Mouse (Mus musculus) spleen, adult 2 months (tissue): ENCODE data around the gene Tsen15.

Experiments used
- CTCF ChIP-seq: fragments of 200-500 bp; IDR thresholded peaks from 2 replicates; pipeline ENCODE4 v1.5.1; 2011; ENCODE audit warnings: mild to moderate bottlenecking, inconsistent platforms; ENCODE audit not compliant: insufficient read depth, insufficient read length, insufficient replicate concordance; ENCODE audit errors: extremely low read depth
- POLR2A ChIP-seq: fragments of 200-500 bp; IDR thresholded peaks from 2 replicates; pipeline ENCODE4 v1.6.1; 2011; ENCODE audit warnings: low read depth, low read length, inconsistent platforms

DNA sequence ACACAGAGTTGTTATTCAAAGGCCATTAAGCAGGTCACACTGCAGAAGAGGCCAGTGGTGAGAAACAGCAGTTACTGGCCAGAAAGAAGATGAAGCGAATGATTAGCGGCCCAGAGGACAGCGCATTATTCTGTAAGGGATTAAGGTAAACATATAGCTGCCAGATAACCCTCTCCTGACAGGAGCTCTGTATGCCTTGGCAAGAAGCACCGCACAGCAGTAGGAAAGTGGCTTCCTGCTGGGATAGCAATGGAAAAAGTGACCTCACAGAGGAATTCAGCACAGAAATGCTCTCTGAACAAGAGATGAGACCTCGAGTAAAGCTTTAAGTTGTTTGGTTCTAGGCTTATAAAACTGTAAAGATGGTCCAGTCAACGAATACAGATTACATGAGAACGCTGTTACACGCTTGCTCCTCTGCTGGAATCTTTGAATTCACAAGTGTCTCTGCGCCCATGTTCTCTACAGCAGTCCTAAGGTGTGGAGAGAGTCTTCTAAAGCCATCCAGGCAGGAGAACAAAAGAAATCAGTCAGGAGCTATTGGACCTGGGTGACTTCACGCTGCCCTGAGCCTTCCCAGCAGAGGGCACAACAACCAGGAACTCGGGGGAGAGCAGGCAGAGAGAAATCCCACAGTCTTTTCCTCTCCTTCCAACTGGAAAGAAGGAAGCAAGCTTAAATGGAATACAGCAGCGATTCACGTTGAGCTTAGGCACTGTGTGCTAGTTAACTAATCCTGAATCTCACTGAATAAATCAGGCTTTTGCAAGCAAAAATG, 18.0 kb downstream of the Tsen15 start:
- no peak for TF ChIP-seq CTCF
- TF ChIP-seq POLR2A: no peak
